Mouse (Mus musculus): ENCODE data around the gene Nme4. TPM values are rescaled to one million over a fixed set of nuclear protein-coding genes. Genes with fewer than 3 reads are reported as not detected.

The Nme4 gene
- 56.1 and 57.6 TPM in 2 replicates for polyA plus RNA-seq (2015; fragmentation: Nextera tagmentation; extraction: Ambion mirVana)

DNA sequence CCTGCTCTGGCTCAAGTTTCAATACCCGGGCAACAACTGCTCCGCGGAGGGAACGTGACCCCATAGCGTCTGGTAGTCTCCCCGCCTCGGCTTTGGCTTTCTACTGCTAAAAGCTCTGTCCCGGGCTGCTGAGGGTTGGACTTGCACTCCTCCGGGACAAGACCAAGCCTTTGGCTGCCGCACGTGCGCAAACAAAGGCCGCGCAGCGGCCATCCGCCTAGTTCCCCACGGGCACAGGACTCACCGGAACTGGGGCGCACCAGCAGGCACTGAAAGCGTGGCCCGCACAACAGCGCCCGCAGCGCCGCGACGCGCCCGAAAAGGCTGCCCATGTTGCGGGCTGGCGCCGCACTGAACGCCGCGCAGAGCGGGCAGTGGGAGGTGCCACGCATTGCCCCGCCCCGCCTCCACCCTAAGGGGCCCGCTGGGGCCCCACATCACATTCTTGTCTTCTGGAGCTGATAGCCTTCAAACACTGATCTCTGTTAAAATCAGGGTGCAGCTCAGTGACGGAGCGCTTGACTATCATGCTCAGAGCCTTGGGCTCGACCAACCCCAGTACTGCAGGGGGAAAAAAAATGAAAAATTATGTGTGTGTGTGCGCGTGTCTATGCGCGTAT, at the start of gene Nme4:
Gene Nme4 (minus strand): TSS at position 482 of the 620 bp plus-strand sequence.
- no peaks in the 10 kb centered on the region for H3K27me3 ChIP-seq (ENCODE audit: insufficient read depth, low read length)
- H3K9ac ChIP-seq (ENCODE audit: low read depth, low read length) = peak within 1 kb of the TSS; percentile 81
- 3% methylated on average over 47 of the region's 47 CpGs for WGBS
- ATAC-seq (replicated peaks; ENCODE audit: low FRiP score, low read depth) (no peak), DNase-seq (ENCODE audit: low spot score) (peak; percentile 65)
- no peak for TF ChIP-seq CTCF (IDR thresholded peaks at IDR 0.05; ENCODE audit: low read depth)
- H3K4me3 ChIP-seq (replicated peaks; ENCODE audit: low read depth, low read length) = peak within 1 kb of the TSS; percentile 64
- peak within 1 kb of the TSS; percentile 97 for H3K4me2 ChIP-seq (ENCODE audit: low read length)
- H3K36me3 ChIP-seq (ENCODE audit: insufficient read depth, low read length) = no peaks in the 10 kb centered on the region
- no peaks in the 10 kb centered on the region for H3K9me3 ChIP-seq (replicated peaks; ENCODE audit: low read length)
- peak within 1 kb of the TSS; percentile 64; the same call in 1 of the 2 replicates for H3K27ac ChIP-seq
- no peaks in the 10 kb centered on the region for H3K4me1 ChIP-seq (replicated peaks; ENCODE audit: insufficient read depth, low read length)

DNA sequence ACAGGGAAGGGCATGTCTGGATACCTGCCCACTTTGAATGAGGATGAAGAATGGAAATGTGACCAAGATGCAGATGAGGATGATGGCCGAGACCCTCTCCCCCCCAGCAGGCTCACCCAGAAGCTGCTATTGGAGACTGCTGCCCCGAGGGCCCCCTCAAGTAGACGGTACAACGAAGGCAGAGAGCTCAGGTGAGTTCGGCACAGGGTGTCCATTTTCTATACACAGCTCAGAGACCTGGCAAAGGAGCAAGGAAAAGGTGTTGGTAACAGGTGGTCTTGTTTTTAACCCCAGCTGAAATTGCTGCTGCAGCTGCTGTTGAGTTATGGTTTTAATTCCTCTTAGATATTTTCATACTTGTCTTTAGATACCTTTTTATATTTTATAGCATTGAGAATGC, 48.0 kb upstream of the Nme4 start:
- no peak for DNase-seq (ENCODE audit: low spot score)
- 0 out of 2 replicates have a peak, but pooled peaks cover 18% of the 10 kb centered on the region for H3K36me3 ChIP-seq (ENCODE audit: insufficient read depth, low read length)
- peaks cover 5% of the 10 kb centered on the region; the same call in 1 of the 2 replicates for H3K4me1 ChIP-seq (replicated peaks; ENCODE audit: insufficient read depth, low read length)
- WGBS = 92% methylated on average over 5 of the region's 5 CpGs
- no peak overlapping the region for H3K4me2 ChIP-seq (ENCODE audit: low read length)
- TF ChIP-seq CTCF (IDR thresholded peaks at IDR 0.05; ENCODE audit: low read depth) = no peak
- no peaks in the 10 kb centered on the region for H3K27me3 ChIP-seq (ENCODE audit: insufficient read depth, low read length)
- H3K4me3 ChIP-seq (replicated peaks; ENCODE audit: low read depth, low read length) = no peak overlapping the region
- H3K9me3 ChIP-seq (replicated peaks; ENCODE audit: low read length) = no peaks in the 10 kb centered on the region
- no peak for ATAC-seq (replicated peaks; ENCODE audit: low FRiP score, low read depth)
- H3K27ac ChIP-seq = no peak overlapping the region
- H3K9ac ChIP-seq (ENCODE audit: low read depth, low read length) = no peak overlapping the region

DNA sequence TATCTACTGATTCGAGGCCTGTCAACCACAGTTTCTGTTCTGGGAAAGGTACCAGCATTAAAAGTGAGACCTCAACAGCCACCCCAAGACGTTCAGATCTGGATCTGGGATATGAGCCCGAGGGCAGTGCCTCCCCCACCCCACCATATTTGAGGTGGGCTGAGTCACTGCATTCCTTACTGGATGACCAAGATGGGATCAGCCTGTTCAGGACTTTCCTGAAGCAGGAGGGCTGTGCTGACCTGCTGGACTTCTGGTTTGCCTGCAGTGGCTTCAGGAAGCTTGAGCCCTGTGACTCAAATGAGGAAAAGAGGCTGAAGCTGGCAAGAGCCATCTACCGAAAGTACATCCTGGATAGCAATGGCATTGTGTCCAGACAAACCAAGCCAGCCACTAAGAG, 47.4 kb upstream of the Nme4 start:
- Histone ChIP-seq H3K27ac (no peak overlapping the region), H3K9ac (ENCODE audit: low read depth, low read length) (no peak overlapping the region), H3K4me2 (ENCODE audit: low read length) (no peak overlapping the region), H3K27me3 (ENCODE audit: insufficient read depth, low read length) (no peaks in the 10 kb centered on the region), H3K36me3 (ENCODE audit: insufficient read depth, low read length) (0 out of 2 replicates have a peak, but pooled peaks cover 14% of the 10 kb centered on the region), H3K9me3 (replicated peaks; ENCODE audit: low read length) (no peaks in the 10 kb centered on the region), H3K4me3 (replicated peaks; ENCODE audit: low read depth, low read length) (no peak overlapping the region), H3K4me1 (replicated peaks; ENCODE audit: insufficient read depth, low read length) (peaks cover 9% of the 10 kb centered on the region; the same call in 1 of the 2 replicates)
- no peak for DNase-seq (ENCODE audit: low spot score)
- no peak for TF ChIP-seq CTCF (IDR thresholded peaks at IDR 0.05; ENCODE audit: low read depth)
- ATAC-seq (replicated peaks; ENCODE audit: low FRiP score, low read depth) = no peak
- WGBS = 80% methylated on average over 4 of the region's 4 CpGs

DNA sequence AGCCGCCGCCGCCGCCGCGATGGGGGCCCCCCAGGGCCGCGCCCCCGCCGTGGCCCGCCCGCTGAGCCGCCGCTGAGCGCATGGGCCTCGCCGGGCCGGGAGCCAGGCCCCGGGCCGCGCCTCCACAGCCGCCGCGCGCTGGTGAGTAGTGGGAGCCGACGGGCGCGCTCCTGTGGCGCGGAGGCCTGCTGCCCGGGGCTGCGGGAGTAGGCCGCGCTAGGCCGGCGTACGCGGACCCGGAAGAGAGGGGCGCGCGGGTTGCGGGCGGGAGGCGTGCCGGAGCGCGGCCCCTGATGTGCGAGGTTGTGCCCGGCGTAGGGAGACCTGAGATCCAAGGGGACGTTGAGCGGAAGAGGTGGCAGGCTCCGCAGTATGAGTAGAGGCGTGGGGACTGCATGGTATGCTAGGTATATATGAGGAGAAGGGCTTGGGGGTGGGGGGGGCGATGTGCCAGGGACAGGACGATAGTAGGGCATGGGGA, 43.5 kb upstream of the Nme4 start:
- ATAC-seq (replicated peaks; ENCODE audit: low FRiP score, low read depth) (peak; percentile 77), DNase-seq (ENCODE audit: low spot score) (peak; percentile 45)
- no peaks in the 10 kb centered on the region for H3K27me3 ChIP-seq (ENCODE audit: insufficient read depth, low read length)
- peak overlapping the region; percentile 97 for H3K27ac ChIP-seq
- H3K36me3 ChIP-seq (ENCODE audit: insufficient read depth, low read length) = 0 out of 2 replicates have a peak, but pooled peaks cover 6% of the 10 kb centered on the region
- H3K9me3 ChIP-seq (replicated peaks; ENCODE audit: low read length) = no peaks in the 10 kb centered on the region
- H3K9ac ChIP-seq (ENCODE audit: low read depth, low read length) = peak overlapping the region; percentile 99
- peak overlapping the region; percentile 92 for H3K4me3 ChIP-seq (replicated peaks; ENCODE audit: low read depth, low read length)
- no peak for TF ChIP-seq CTCF (IDR thresholded peaks at IDR 0.05; ENCODE audit: low read depth)
- peak overlapping the region; percentile 83 for H3K4me2 ChIP-seq (ENCODE audit: low read length)
- peaks cover 10% of the 10 kb centered on the region; the same call in 1 of the 2 replicates for H3K4me1 ChIP-seq (replicated peaks; ENCODE audit: insufficient read depth, low read length)
- WGBS = 1% methylated on average over 53 of the region's 58 CpGs

DNA sequence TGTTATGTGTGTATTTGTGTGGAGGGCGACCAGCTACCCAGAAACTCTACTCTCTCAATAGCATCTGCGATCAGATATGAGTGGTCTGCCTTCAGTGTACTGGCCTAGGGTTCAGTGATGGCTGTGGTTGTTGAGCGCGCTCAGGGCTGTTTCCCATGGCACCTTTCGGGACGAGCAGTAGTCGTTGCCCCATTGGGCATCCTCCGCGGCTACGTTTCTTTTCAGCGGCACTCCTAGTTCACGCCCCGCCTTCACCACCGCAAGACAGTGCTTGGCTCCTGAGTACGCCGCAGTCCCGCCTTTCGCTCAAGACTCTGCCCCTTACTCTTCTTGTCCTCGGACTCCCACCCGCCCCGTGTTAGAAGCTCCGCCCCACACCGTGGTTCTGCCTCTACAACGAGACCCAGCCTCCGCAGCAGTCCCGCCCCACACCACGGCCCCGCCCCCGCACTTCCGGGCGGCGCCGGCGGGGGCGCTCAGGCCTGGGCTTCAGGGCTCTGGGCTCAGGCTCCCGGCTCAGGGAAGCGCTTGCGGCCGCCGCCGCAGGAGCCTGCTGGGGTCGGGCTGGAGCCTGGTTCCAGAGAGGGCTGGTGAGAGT, 42.9 kb upstream of the Nme4 start, which contains the start of gene Axin1:
Gene Axin1 (plus strand): TSS at position 450 of the 598 bp plus-strand sequence.
- under 1% methylated on average over 37 of the region's 42 CpGs for WGBS
- Histone ChIP-seq H3K9me3 (replicated peaks; ENCODE audit: low read length) (no peaks in the 10 kb centered on the region), H3K27ac (peak within 1 kb of the TSS; percentile 97), H3K4me3 (replicated peaks; ENCODE audit: low read depth, low read length) (peak within 1 kb of the TSS; percentile 92), H3K9ac (ENCODE audit: low read depth, low read length) (peak within 1 kb of the TSS; percentile 99), H3K4me1 (replicated peaks; ENCODE audit: insufficient read depth, low read length) (peaks cover 10% of the 10 kb centered on the region; the same call in 1 of the 2 replicates), H3K36me3 (ENCODE audit: insufficient read depth, low read length) (0 out of 2 replicates have a peak, but pooled peaks cover 6% of the 10 kb centered on the region), H3K4me2 (ENCODE audit: low read length) (peak within 1 kb of the TSS; percentile 83), H3K27me3 (ENCODE audit: insufficient read depth, low read length) (no peaks in the 10 kb centered on the region)
- ATAC-seq (replicated peaks; ENCODE audit: low FRiP score, low read depth) (peak; percentile 96), DNase-seq (ENCODE audit: low spot score) (peak; percentile 98)
- peak; percentile 64 for TF ChIP-seq CTCF (IDR thresholded peaks at IDR 0.05; ENCODE audit: low read depth)

DNA sequence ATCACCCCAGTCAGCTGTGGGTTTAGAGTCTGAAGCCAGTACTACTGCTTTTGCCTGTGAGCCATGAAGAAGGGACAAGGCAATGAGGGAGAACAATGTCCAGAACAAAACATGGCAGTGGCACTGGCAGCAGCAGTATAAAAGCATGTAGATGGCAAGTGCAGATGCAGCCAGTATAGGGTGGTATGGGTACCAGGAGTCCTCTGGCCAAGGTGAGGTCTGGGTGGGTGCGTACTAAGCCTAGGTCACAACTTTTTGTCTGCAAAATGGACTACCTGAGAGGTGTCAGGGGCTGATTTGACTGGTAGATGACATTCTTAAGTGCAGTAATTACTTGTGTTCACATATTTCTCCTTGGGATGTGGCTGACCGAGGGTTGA, 42.3 kb upstream of the Nme4 start:
- no peak for ATAC-seq (replicated peaks; ENCODE audit: low FRiP score, low read depth)
- no peaks in the 10 kb centered on the region for H3K27me3 ChIP-seq (ENCODE audit: insufficient read depth, low read length)
- peak overlapping the region; percentile 83 for H3K4me2 ChIP-seq (ENCODE audit: low read length)
- H3K36me3 ChIP-seq (ENCODE audit: insufficient read depth, low read length) = 0 out of 2 replicates have a peak, but pooled peaks cover under 1% of the 10 kb centered on the region
- TF ChIP-seq CTCF (IDR thresholded peaks at IDR 0.05; ENCODE audit: low read depth) = no peak
- H3K9ac ChIP-seq (ENCODE audit: low read depth, low read length) = peak overlapping the region; percentile 44; the same call in 1 of the 2 replicates
- H3K4me1 ChIP-seq (replicated peaks; ENCODE audit: insufficient read depth, low read length) = peaks cover 10% of the 10 kb centered on the region; the same call in 1 of the 2 replicates
- DNase-seq (ENCODE audit: low spot score) = no peak
- no peaks in the 10 kb centered on the region for H3K9me3 ChIP-seq (replicated peaks; ENCODE audit: low read length)
- H3K4me3 ChIP-seq (replicated peaks; ENCODE audit: low read depth, low read length) = 0 out of 2 replicates have a peak overlapping the region, but pooled peaks have one; percentile 92
- 74% methylated on average over 2 of the region's 2 CpGs for WGBS
- H3K27ac ChIP-seq = peak overlapping the region; percentile 37; the same call in 1 of the 2 replicates

All from kidney, postnatal 0 days (tissue).